Mouse (Mus musculus) layer of hippocampus, adult 6 months (tissue): Measurements from ENCODE around the gene Fam229a. TPM values are rescaled to one million over a fixed set of nuclear protein-coding genes. Genes with fewer than 3 reads are reported as not detected.

Experiments
- long read RNA-seq, 2 experiments: library from polyadenylated mRNA; unstranded; transcript quantifications; one replicate each; pipeline ENCODE4 v2.0.0; 2019 to 2020
- polyA plus RNA-seq: library from polyadenylated mRNA; unstranded; fragments of <200 nt; fragmentation: Nextera tagmentation; gene quantifications from 2 replicates; pipeline ENCODE4 v1.2.3, GENCODE M21; 2021

Gene Fam229a
- 0.98 and 1.3 TPM in 2 replicates for polyA plus RNA-seq
- long read RNA-seq, experiment 1, partial matches to known transcripts, result 0 of 1 reads
- long read RNA-seq, experiment 1, other reads (novel, unspliced or antisense), result 0 of 1 reads
- long read RNA-seq, experiment 2, partial matches to known transcripts, result 0 of 1 reads
- long read RNA-seq, experiment 2, other reads (novel, unspliced or antisense), result 0 of 1 reads

DNA sequence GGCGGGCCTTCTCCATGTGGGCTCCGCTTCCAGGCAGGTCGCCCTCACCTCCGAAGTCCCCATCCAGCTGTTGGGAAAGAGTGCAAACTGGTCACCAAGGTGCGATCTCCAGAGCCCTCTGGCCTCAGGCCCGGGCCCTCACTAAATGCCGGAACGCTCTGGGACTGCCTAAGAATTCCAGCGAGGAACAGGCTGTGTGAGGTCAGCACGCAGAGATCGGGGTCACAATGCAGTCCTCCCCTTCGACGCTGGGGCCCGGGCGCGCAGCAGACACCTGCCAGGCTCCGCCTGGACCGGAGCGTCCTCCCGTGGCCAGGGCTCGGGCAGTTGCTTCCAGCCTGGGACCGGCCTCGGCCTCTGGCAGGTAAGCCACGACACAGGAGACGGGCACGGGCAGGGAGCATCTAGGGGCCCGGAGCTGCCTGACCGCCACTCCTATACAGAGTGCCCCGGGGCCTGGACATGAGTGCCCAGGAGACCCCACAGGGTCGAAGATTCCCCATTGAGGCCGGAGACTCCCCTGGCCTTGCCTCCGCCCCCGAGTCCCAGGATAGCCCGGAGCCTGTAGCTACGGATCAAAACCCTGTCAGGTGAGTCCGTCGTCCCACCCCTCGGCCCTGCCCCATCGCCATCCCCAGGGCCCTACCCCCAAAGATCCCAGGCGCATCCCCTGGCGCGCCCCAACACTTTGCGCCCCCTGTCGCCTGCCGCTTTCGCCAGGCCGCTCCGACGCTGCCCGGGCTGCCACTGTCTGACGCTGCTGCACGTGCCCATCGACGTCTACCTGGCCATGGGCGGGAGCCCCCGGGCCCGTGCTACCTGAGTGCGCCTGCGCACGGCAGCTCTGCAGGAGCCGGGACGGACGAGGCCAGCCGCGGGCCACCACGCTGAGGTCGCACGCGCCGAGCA is at the start of gene Fam229a, which contains the start of gene Tssk3:
Gene Fam229a (plus strand): TSS at position 219 of the 909 bp plus-strand sequence.
Gene Tssk3 (minus strand): TSS at position 51 of the 909 bp plus-strand sequence.

DNA sequence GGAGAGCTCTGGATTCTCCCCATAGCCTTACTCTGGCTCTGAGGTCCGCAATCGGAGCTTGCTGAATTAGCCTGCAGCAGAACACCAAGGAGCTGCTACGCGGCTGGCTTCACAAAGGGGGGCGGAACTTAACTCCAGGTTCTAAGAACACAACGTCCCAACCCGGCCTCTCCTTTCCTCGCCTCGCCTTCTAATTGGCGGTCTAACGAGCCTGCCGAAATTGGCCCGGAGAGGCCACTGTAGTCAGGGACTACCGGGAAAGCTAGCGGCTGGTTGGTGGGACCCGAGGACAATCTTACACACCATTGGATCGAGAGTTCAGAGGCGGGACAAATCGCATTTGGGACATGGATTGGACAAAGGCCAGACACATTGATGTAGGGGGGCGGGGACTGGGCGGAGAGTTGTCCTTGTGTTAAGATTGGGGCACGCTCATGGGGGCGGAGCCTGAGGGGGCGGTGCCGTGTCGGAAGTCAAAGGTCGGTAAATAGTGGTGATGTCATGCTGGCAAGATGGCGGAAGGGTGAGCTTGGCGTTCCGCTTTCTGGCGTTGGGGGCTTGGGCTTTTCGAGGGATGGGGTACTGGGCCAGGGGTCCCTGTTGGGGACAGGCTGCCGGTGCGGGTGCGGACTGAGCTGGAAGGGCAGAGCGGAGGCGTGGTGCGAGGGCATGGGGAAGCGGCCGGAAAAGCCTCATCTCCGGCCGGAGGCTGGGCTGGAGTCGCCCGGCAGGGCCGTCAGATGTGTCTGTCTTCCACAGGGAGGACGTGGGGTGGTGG is 29.6 kb upstream of the Fam229a start, which contains the start of gene Bsdc1:
Gene Bsdc1 (plus strand): TSS at position 399 of the 778 bp plus-strand sequence.

DNA sequence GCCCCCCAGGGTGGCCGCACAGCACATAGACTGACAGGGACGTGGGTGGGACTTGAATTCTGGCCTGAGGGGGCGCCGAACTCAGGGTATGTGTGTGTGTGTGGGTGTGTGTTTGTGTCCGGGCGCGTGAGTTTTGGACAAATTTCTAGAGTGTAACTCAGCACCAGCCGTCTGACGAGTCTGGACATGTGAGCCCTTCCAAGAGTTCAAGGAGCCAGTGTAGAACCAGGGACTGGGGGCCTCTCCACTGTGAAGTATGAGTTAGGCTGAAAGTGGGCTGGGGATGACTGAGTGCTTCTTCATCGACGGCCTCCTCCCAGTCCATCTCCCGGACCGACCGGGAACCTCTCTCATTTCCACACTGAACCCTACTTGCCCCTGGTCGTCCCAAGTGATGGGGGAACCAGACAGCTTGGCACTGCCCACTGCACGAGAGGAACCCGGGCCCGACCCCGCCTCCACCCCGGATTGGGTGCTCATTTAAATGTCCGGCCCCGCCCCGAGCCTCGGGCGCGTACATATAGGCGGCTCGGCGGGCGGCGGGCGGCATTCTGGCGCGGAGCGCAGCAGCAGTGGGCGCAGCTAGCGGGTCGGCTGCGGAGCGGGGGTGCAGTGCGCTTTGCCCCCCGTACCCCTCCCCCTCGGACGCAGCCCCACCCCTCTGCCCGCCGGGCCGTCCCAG is 22.2 kb downstream of the Fam229a start, which contains the start of gene Marcksl1:
Gene Marcksl1 (plus strand): TSS at position 496 of the 682 bp plus-strand sequence.

Other genes starting within 250 kb of the Fam229a start
- 3.5 and 6.9 TPM in 2 replicates for gene C77080, start 229.8 kb upstream of the Fam229a start, polyA plus RNA-seq
- 0.35 and 0.41 TPM in 2 replicates for gene Sync, start 203.6 kb upstream of the Fam229a start, polyA plus RNA-seq
- gene Rbbp4, start 155.8 kb upstream of the Fam229a start, polyA plus RNA-seq, result 44.3 and 45.5 TPM in 2 replicates
- gene Zbtb8os, start 155.5 kb upstream of the Fam229a start, polyA plus RNA-seq, result 65.1 and 79.8 TPM in 2 replicates
- 4.4 and 4.9 TPM in 2 replicates for gene Zbtb8a, start 113.1 kb upstream of the Fam229a start, polyA plus RNA-seq
- 1.9 and 2.1 TPM in 2 replicates for gene Zbtb8b, start 50.3 kb upstream of the Fam229a start, polyA plus RNA-seq
- 11.4 and 11.5 TPM in 2 replicates for gene Bsdc1, start 29.6 kb upstream of the Fam229a start, polyA plus RNA-seq
- gene Tssk3, start 168 bp upstream of the Fam229a start, polyA plus RNA-seq, result 0.15 TPM in 1 of 2 replicates, not detected in the other
- gene Marcksl1, start 22.4 kb downstream of the Fam229a start, polyA plus RNA-seq, result 33.1 and 41.3 TPM in 2 replicates
- gene Hdac1, start 51.5 kb downstream of the Fam229a start, polyA plus RNA-seq, result 16.9 and 18.2 TPM in 2 replicates
- 2.4 and 2.5 TPM in 2 replicates for gene Lck, start 82.5 kb downstream of the Fam229a start, polyA plus RNA-seq
- gene Fam167b, start 87.4 kb downstream of the Fam229a start, polyA plus RNA-seq, result 1.4 and 2.4 TPM in 2 replicates
- gene Eif3i, start 109.5 kb downstream of the Fam229a start, polyA plus RNA-seq, result 270 and 298 TPM in 2 replicates
- gene Tmem234, start 109.5 kb downstream of the Fam229a start, polyA plus RNA-seq, result 181 and 186 TPM in 2 replicates
- gene Dcdc2b, start 123.1 kb downstream of the Fam229a start, polyA plus RNA-seq, result 3.4 and 4.1 TPM in 2 replicates
- 28.4 and 35.0 TPM in 2 replicates for gene Iqcc, start 127.9 kb downstream of the Fam229a start, polyA plus RNA-seq
- 31.7 and 35.6 TPM in 2 replicates for gene Ccdc28b, start 132.8 kb downstream of the Fam229a start, polyA plus RNA-seq
- 16.0 and 16.7 TPM in 2 replicates for gene Txlna, start 149.9 kb downstream of the Fam229a start, polyA plus RNA-seq
- gene Kpna6, start 181.6 kb downstream of the Fam229a start, polyA plus RNA-seq, result 9.9 and 11.1 TPM in 2 replicates
- gene Tmem39b, start 205.6 kb downstream of the Fam229a start, polyA plus RNA-seq, result 9.7 and 9.8 TPM in 2 replicates